Mouse (Mus musculus) testis, postnatal 10 days (tissue): ENCODE results near the gene Cbs.

ENCODE experiments used
- DNase-seq: peaks from one replicate; pipeline ENCODE4 v3.0.0; 2021; ENCODE audit warnings: low spot score

Gene Cbs

GRCm38 (mm10) chr17:31636942-31637811, at the start of gene Cbs:
Cbs (minus strand) TSS chr17:31637238.
- DNase-seq, result peak; percentile 79

DNA sequence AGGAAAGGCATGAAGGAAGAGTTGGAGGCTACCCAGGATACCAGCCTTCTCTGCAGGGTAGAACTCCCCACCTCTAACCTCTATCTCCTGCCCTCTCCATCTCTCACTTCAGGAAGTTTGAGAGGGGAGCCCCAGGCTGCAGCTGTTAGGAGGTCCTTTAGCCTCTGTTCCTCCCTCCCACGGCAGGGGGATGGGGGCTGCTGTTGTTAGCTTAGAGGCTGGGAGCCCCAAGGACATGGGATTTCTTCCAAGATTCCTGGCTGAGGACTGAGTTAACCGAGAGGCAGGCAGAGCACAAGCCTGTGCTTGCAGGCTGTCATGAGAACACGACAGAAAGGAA, 49.2 kb upstream of the Cbs start:
- DNase-seq, result peak; percentile 78

DNA sequence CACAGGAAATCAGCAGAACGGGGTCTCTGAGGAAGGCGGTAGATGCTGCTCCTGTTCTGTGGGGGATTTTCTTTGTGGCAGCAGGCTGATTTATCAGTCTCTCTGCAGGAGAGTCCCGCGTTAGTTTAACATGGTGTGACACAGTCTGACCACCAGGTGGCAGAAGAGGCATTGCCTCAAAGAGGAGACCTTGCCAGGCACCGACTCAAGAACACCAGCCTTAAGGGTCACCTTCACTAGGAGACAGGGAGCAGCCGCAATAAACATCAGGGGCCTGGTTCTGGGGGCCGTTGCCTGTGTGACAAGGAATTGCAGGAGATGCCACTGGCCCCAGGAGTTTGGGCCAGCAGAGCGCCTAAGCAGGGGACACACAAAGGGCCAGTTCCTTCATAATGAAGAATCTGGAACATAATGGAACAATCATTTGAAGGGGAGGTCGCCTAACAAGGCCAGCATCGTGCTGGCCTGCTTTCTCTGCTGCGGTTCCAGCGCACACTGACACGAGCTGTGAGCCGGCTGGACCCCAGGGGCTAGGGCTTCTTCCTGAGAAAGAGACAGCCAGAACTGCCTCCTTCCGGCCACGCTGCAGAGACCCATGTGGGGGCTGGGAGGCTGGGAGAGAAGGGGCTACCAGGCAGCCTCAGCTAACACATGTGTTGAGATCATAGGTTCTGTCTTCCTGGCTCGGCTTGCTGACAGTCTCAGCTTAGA, 48.6 kb upstream of the Cbs start:
- peak; percentile 90 for DNase-seq

DNA sequence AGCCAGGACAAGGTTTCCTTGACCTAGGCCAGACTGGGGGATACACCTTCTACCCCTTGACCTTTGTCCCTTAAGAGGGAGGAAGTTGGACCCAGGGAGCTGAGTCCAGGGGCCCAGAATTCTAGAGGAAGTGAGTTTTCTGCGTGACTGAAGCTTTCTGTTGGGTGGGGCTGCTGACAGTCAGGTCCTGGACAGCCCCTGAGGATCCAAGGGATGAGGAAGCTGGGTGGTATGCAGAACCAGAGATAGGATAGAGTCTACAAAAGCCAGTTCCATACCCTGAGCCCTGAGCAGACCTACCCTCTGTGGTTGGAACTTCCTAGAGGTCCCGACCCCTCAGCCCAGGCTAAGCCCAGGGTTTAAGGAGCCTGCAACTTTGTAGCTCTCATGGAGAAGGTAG, 43.4 kb upstream of the Cbs start:
- no peak for DNase-seq

- DNase-seq, result no peak
These were observed 40.5 kb upstream of the Cbs start, which contains the start of gene Cryaa for GRCm38 (mm10) chr17:31677507-31677906. Cryaa (plus strand) TSS chr17:31677807.

DNA sequence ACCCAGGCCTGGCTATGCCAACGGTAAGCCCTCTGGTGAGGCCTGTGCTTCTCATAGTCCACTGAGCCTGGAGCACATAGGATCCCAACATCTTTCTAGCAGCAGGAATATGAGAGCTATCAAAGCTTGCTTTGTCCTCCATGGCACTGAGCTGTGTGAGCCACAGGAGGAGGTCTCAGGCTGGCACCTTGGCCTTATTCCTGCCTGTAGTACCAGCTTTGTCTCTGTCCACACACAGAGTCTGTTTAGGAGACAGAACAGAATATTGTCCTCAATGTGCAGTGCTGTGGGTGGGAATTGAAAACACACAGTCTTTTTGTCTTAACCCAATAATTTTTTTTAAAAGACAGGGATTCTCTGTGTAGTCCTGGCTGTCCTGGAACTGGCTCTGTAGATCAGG, 37.4 kb upstream of the Cbs start:
- no peak for DNase-seq

DNA sequence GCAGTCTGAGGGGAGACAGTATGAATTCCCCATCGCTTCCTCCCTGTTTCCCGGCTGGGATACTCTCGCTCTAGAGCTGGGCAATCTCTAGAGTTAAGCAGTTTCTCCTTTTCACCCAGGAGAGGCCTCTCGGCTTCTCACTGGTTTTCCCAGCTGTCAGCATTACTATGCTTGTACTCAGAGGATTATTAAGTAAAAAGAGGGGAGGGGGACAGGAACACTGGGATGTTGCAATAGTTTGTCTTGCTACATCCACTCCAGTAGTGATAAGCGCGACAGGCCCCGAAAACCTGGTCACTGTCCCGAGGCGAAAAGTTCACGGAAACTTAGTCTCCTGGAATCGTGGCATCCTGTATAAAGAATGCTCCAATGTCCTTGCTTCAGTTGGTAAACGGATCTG, 35.2 kb upstream of the Cbs start:
- DNase-seq, result no peak

DNA sequence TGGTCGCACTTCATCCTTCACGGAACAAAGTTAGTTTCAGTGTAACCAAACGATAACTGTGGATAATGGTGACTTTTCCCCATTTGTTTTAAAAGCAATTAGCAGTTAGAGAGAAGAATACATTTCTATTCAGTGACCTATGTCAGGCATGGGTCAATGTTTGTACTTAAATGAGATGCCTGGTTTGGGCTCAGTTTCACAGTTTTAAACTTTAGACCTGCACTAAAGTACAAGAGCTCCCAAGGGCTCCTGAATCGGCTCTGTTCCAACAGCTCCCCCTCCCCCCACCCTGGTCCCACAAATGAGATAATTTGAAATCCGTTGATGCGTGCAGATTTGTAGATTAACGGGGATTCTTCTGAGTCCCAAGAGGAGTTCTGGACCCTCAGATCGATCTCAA, 34.7 kb upstream of the Cbs start:
- DNase-seq, result no peak

- no peak for DNase-seq
These were observed 33.1 kb upstream of the Cbs start for GRCm38 (mm10) chr17:31670163-31670562.

GRCm38 (mm10) chr17:31668306-31668705, 31.3 kb upstream of the Cbs start:
- no peak for DNase-seq

DNA sequence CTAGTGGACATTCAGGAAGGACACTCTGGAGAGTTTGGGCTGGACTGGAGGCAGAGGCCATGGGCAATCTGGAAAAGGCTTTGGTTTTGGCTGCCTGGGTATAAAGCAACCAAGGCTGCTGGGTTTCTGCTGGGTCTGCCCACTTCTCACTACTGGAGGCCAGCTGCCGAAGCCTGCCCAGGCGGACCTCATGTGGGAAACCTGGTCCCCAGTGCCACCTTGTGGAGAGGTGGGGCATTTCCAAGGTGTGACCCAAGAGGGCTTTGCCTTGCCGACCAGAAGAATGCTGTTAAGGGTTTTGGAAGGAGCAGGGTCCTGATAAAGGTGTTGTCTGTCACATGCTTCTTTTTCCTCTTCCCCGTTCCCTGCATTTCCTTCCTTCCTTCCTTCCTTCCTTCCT, 27.7 kb upstream of the Cbs start:
- DNase-seq, result peak; percentile 87

DNA sequence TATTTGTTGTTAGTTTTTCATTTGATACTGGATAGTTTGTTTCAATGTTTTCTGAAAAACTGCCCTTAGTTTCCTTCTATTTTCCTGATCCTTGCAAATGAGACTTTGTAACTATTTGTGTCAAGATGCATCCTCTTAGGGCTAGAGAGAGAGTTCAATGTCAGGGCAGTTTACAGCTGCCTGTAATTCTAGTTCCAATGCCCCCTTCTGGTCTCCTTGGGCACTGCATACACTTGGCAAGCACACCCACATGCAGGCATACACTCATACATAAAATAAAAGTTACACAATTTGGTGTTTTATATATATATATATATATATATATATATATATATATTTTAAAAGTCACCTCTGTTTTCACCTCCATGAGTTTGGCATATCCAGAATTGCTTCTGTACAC, 25.8 kb upstream of the Cbs start:
- no peak for DNase-seq

DNA sequence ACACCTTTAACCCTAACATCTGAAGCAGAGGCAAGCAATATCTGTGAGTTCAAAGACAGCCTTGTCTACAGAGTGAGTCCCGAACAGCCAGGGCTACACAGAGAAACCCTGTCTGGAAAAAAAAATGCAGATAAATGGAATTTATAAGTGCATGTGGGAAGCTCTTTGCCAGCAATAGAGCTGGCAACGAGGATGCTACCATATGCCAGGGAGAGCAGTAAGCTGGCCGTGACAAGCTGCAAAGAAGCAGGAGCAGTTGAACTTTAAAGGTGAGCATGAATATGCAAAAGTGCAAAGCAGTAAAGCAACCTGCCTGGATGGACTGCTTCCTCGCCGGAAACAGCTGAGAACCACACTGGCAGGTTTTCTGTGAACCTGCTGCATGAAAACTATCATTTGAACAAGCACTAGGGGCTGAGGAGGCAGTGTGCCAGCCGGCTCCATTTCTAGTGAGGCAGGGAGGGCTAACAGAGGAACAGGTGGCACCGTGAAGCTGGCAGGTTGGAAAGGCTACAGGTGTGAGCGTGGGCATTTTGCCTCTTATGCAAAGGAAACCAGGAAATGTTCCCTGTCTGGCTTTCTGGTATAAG, 23.7 kb upstream of the Cbs start:
- DNase-seq, result no peak

GRCm38 (mm10) chr17:31658468-31659185, 21.6 kb upstream of the Cbs start, which contains the start of gene U2af1:
U2af1 (minus strand) TSS chr17:31658892.
- DNase-seq, result peak; percentile 99

DNA sequence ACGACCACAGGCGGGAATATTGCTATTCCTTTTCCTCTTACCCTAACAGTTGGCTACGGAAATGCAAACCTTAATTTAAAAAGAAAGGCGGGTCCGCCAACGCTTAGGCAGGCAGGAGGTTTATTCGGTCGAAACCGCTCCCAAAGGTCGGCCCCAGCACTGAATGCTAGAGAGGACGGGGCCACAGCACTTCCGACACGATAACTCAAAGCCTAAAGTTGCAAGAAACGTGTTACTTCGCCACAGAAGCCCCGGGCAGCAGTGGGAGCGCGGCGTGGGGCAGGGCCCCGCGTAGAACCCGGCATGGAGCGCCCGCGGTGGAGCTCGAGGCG, 21.1 kb upstream of the Cbs start:
- DNase-seq, result peak; percentile 55

GRCm38 (mm10) chr17:31657141-31657983, 20.3 kb upstream of the Cbs start:
- DNase-seq, result no peak

GRCm38 (mm10) chr17:31656682-31657081, 19.6 kb upstream of the Cbs start:
- no peak for DNase-seq

DNA sequence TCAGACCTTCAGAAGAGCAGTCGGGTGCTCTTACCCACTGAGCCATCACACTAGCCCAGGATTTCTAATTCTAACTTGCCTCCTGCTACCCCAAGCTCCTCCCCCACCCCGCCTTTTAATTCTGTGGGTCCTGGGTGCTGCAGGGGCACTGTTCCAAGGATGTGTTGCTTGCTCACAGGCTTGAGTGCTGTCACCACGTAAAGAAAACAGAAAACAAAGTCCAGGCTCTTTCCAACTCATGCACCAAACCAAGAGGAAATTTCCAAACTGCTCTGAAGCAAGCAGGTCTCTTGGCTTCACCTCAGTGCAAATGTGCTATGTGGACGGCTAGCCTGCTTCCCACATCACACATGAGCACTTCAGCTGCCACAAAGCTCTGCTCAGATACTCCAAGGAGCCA, 18.3 kb upstream of the Cbs start:
- DNase-seq, result no peak

GRCm38 (mm10) chr17:31653277-31653676, 16.2 kb upstream of the Cbs start:
- DNase-seq, result no peak

- DNase-seq, result no peak
These were observed 15.1 kb upstream of the Cbs start for GRCm38 (mm10) chr17:31652152-31652551.

DNA sequence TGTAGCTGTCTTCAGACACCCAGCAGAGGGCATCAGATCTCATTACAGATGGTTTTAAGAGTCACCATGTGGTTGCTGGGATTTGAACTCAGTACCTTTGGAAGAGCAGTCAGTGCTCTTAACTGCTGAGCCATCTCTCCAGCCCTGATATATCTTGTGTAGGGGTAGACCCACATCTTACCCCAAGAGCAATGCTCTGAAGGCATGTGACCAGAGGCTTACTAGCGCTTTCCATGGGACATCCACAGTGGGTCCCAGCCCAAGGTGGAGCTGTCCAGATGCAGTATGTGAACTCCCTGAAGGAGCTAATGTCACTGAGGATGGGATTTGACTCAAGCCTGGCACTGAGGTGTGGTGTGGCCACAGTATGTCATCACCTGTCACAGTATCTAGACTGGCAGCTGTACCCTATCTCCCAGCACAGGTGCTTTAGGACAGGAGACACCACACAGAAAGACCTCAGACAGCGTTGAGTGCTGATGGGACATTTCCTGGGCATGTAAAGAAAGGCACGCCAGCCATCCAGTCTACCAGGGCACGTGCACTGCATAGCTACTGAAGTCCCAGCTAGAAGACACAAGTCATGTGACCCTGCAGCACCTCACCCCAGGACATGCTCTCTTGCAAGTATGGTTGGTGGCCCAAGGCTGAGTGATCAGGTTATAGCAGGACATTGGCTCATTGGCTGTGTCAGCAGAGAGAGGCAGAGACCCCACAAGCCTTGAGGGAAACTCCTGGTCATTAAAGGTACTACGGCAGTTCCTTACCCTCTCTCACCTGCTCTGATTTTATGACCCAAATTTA, 9.4 kb upstream of the Cbs start:
- DNase-seq, result no peak
